Mouse (Mus musculus): Measurements from ENCODE around the gene Ncs1. TPM values are rescaled to one million over a fixed set of nuclear protein-coding genes. Genes with fewer than 3 reads are reported as not detected.

Ncs1 gene
- polyA plus RNA-seq, 1 experiment from 2014 or later, result 45.7 TPM

DNA sequence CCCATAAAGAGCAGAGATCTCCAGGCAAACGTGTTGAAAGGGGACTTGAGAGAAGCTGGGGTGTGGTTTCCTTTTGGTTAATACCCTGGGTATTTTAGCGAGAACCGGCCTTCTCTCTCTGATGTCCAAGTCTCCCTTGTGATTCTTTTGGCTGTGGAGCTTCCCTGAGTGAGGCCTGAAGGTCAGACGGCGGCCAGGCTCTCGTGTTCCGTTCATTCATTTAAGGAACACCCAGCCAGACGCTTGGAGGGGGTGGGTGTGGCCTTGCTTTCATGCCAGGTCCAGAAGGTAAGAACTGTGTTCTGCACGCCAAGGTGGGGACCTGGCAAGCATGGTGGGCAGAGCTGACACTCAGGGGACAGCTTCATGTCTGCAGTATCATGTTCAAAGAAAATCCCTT, 58.6 kb downstream of the Ncs1 start:
- no peaks in the 10 kb centered on the region for H3K9me3 ChIP-seq
- no peak overlapping the region for H3K4me2 ChIP-seq
- 74% methylated on average over 9 of the region's 9 CpGs for WGBS
- no peaks in the 10 kb centered on the region for H3K36me3 ChIP-seq
- no peak overlapping the region for H3K4me3 ChIP-seq
- no peak overlapping the region for H3K9ac ChIP-seq
- 0 out of 2 replicates have a peak, but pooled peaks cover 2% of the 10 kb centered on the region for H3K4me1 ChIP-seq
- ATAC-seq (ENCODE audit: insufficient number of reproducible peaks, insufficient read depth, low FRiP score, low TSS enrichment, low read depth), result no peak
- H3K27ac ChIP-seq, result no peak overlapping the region
- H3K27me3 ChIP-seq, result no peaks in the 10 kb centered on the region

GRCm38 (mm10) chr2:31304801-31305665, 59.4 kb downstream of the Ncs1 start:
- 0 out of 2 replicates have a peak, but pooled peaks cover 2% of the 10 kb centered on the region for H3K27me3 ChIP-seq
- no peak for ATAC-seq (ENCODE audit: insufficient number of reproducible peaks, insufficient read depth, low FRiP score, low TSS enrichment, low read depth)
- H3K9me3 ChIP-seq, result no peaks in the 10 kb centered on the region
- no peaks in the 10 kb centered on the region for H3K4me1 ChIP-seq
- WGBS, result 74% methylated on average over 22 of the region's 22 CpGs
- no peaks in the 10 kb centered on the region for H3K36me3 ChIP-seq
- no peak overlapping the region for H3K4me3 ChIP-seq
- H3K9ac ChIP-seq, result no peak overlapping the region
- H3K27ac ChIP-seq, result no peak overlapping the region
- H3K4me2 ChIP-seq, result no peak overlapping the region

DNA sequence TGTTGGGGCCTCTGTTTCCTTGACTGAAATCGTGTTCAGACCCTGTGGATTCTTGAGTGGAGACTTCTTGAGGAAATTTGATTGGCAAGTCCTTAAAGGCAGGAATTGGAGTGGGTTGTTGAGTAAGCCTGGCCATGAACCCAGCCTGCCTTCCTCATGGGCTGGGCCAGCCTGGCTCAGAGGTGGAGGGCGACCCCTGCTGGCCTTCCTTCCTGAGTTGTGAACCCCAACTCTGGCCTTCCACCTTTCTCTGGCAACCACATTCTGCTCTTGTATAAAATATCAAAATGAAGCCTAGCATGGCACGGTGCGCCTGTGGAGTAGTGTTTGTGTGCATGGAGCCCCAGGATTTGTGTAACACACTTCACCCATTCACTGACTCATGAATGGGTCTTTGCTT, 60.1 kb downstream of the Ncs1 start:
- 45% methylated on average over 4 of the region's 4 CpGs for WGBS
- H3K27ac ChIP-seq, result no peak overlapping the region
- ATAC-seq (ENCODE audit: insufficient number of reproducible peaks, insufficient read depth, low FRiP score, low TSS enrichment, low read depth), result no peak

DNA sequence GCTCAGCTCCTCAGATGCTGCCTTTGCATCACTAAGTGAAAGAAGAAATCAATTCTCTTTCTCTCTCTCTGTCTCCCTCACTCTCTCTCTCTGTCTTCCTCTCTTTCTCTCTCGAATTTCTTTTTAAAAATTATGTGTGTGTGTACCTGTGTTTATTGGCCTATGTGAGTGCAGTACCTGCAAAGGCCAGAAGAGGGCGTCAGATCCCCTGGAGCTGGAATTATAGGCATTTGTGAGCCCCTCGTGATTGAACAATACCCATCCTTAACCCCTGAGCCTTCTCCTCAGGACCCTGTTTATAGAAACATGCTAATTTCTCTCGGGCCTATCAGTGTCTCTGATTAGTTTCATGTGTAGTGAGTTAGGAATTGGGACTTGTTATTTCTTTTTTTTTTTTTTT, 62.6 kb downstream of the Ncs1 start:
- no peak overlapping the region for H3K27ac ChIP-seq

More for the DNA sequence above, 60.1 kb downstream of the Ncs1 start:
- Histone ChIP-seq H3K36me3 (no peaks in the 10 kb centered on the region), H3K4me1 (no peaks in the 10 kb centered on the region), H3K9me3 (no peaks in the 10 kb centered on the region), H3K27me3 (0 out of 2 replicates have a peak, but pooled peaks cover 7% of the 10 kb centered on the region), H3K4me2 (no peak overlapping the region), H3K4me3 (no peak overlapping the region), H3K9ac (no peak overlapping the region)

GRCm38 (mm10) chr2:31309549-31309948, 63.9 kb downstream of the Ncs1 start:
- H3K4me3 ChIP-seq, result no peak overlapping the region
- H3K27ac ChIP-seq, result no peak overlapping the region
- no peaks in the 10 kb centered on the region for H3K9me3 ChIP-seq
- H3K27me3 ChIP-seq, result peaks cover 44% of the 10 kb centered on the region
- H3K4me2 ChIP-seq, result no peak overlapping the region
- H3K9ac ChIP-seq, result no peak overlapping the region
- 71% methylated on average over 15 of the region's 15 CpGs for WGBS
- ATAC-seq (ENCODE audit: insufficient number of reproducible peaks, insufficient read depth, low FRiP score, low TSS enrichment, low read depth), result no peak
- H3K36me3 ChIP-seq, result no peaks in the 10 kb centered on the region
- H3K4me1 ChIP-seq, result peaks cover 7% of the 10 kb centered on the region

More for the DNA sequence above, 62.6 kb downstream of the Ncs1 start:
- H3K4me1 ChIP-seq, result no peaks in the 10 kb centered on the region
- WGBS, result 55% methylated on average over 4 of the region's 4 CpGs
- no peaks in the 10 kb centered on the region for H3K9me3 ChIP-seq
- H3K4me3 ChIP-seq, result no peak overlapping the region
- ATAC-seq (ENCODE audit: insufficient number of reproducible peaks, insufficient read depth, low FRiP score, low TSS enrichment, low read depth), result no peak
- no peaks in the 10 kb centered on the region for H3K36me3 ChIP-seq
- H3K27me3 ChIP-seq, result peaks cover 31% of the 10 kb centered on the region
- H3K4me2 ChIP-seq, result no peak overlapping the region
- H3K9ac ChIP-seq, result no peak overlapping the region

- H3K9me3 ChIP-seq, result no peaks in the 10 kb centered on the region
- peak within 1 kb of the TSS; percentile 47 for H3K4me2 ChIP-seq
- H3K27ac ChIP-seq, result no peak within 1 kb of the TSS
- peaks cover 85% of the 10 kb centered on the region for H3K27me3 ChIP-seq
- peaks cover 9% of the 10 kb centered on the region for H3K4me1 ChIP-seq
- H3K36me3 ChIP-seq, result no peaks in the 10 kb centered on the region
- no peak for ATAC-seq (ENCODE audit: insufficient number of reproducible peaks, insufficient read depth, low FRiP score, low TSS enrichment, low read depth)
- H3K9ac ChIP-seq, result no peak within 1 kb of the TSS
- 3% methylated on average over 29 of the region's 33 CpGs for WGBS
- peak within 1 kb of the TSS; percentile 23 for H3K4me3 ChIP-seq
Measured at GRCm38 (mm10) chr2:31314007-31314465, 68.4 kb downstream of the Ncs1 start, which contains the start of gene Hmcn2. Hmcn2 (plus strand) TSS chr2:31314415.

DNA sequence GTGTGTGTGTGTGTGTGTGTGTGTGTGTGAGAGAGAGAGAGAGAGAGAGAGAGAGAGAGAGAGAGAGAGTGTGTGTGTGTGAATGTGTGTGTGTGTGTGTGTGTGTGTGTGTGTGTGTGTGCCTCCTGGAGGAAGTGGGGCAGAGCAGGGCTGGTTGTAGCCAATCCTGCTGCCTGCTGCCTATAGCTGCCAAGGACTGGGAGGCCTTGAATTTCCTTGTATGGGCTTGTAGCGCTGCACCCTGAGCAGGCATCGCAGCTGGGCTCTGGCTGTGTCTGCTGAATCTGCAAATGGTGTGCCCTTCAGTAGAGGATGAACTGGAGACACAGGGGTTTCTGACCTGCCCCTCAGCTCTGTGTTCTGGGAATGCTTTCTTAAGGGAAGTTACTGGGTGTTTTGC, 72.5 kb downstream of the Ncs1 start:
- Histone ChIP-seq H3K4me3 (no peak overlapping the region), H3K27me3 (peaks cover 55% of the 10 kb centered on the region), H3K36me3 (no peaks in the 10 kb centered on the region), H3K4me1 (peaks cover 9% of the 10 kb centered on the region), H3K27ac (no peak overlapping the region), H3K9ac (no peak overlapping the region), H3K9me3 (no peaks in the 10 kb centered on the region), H3K4me2 (no peak overlapping the region)
- ATAC-seq (ENCODE audit: insufficient number of reproducible peaks, insufficient read depth, low FRiP score, low TSS enrichment, low read depth), result no peak
- WGBS, result 17% methylated on average over 2 of the region's 2 CpGs

DNA sequence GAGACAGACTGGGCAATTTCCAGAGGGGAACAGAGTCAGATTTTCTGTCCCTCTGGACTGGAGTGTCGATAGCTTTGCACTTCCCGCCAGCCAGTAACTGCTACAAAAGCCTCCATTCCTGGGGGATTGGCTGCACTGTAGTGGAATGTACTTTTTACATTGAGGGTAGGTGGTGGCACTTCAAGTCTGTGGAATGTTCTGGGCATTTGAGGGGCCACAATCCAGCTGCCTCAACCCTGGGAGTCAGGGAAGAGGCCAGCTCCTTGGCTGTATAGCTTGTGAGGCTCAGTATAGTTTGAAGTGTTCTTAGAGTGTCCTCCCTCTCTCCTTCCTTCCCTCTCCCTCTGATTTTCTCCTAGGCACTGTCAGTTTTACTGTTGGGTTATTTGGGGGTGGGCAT, 73.6 kb downstream of the Ncs1 start:
- H3K27ac ChIP-seq, result no peak overlapping the region
- peaks cover 6% of the 10 kb centered on the region for H3K4me1 ChIP-seq
- no peaks in the 10 kb centered on the region for H3K36me3 ChIP-seq
- 64% methylated on average over 2 of the region's 2 CpGs for WGBS
- no peak overlapping the region for H3K9ac ChIP-seq
- H3K9me3 ChIP-seq, result no peaks in the 10 kb centered on the region
- peaks cover 44% of the 10 kb centered on the region for H3K27me3 ChIP-seq
- H3K4me2 ChIP-seq, result no peak overlapping the region
- H3K4me3 ChIP-seq, result no peak overlapping the region
- ATAC-seq (ENCODE audit: insufficient number of reproducible peaks, insufficient read depth, low FRiP score, low TSS enrichment, low read depth), result no peak

GRCm38 (mm10) chr2:31327186-31327585, 81.6 kb downstream of the Ncs1 start:
- H3K9ac ChIP-seq, result no peak overlapping the region
- 15% methylated on average over 10 of the region's 10 CpGs for WGBS
- no peaks in the 10 kb centered on the region for H3K9me3 ChIP-seq
- H3K27ac ChIP-seq, result no peak overlapping the region
- no peak for ATAC-seq (ENCODE audit: insufficient number of reproducible peaks, insufficient read depth, low FRiP score, low TSS enrichment, low read depth)
- no peaks in the 10 kb centered on the region for H3K36me3 ChIP-seq
- H3K4me3 ChIP-seq, result no peak overlapping the region
- H3K27me3 ChIP-seq, result no peaks in the 10 kb centered on the region
- 0 out of 2 replicates have a peak, but pooled peaks cover 5% of the 10 kb centered on the region for H3K4me1 ChIP-seq
- H3K4me2 ChIP-seq, result no peak overlapping the region

- no peak overlapping the region for H3K27ac ChIP-seq
- H3K36me3 ChIP-seq, result no peaks in the 10 kb centered on the region
- no peaks in the 10 kb centered on the region for H3K9me3 ChIP-seq
- 50% methylated on average over 12 of the region's 12 CpGs for WGBS
- no peak overlapping the region for H3K4me2 ChIP-seq
- no peak overlapping the region for H3K4me3 ChIP-seq
- H3K4me1 ChIP-seq, result peaks cover 16% of the 10 kb centered on the region
- peaks cover 14% of the 10 kb centered on the region; the same call in 1 of the 2 replicates for H3K27me3 ChIP-seq
- no peak for ATAC-seq (ENCODE audit: insufficient number of reproducible peaks, insufficient read depth, low FRiP score, low TSS enrichment, low read depth)
- H3K9ac ChIP-seq, result no peak overlapping the region
Measured at GRCm38 (mm10) chr2:31337706-31338330, 92.2 kb downstream of the Ncs1 start.

- H3K9ac ChIP-seq, result no peak overlapping the region
- H3K27me3 ChIP-seq, result peaks cover 14% of the 10 kb centered on the region; the same call in 1 of the 2 replicates
- H3K27ac ChIP-seq, result no peak overlapping the region
- WGBS, result 19% methylated on average over 9 of the region's 9 CpGs
- no peak for ATAC-seq (ENCODE audit: insufficient number of reproducible peaks, insufficient read depth, low FRiP score, low TSS enrichment, low read depth)
- peaks cover 16% of the 10 kb centered on the region for H3K4me1 ChIP-seq
- no peaks in the 10 kb centered on the region for H3K36me3 ChIP-seq
- H3K4me2 ChIP-seq, result no peak overlapping the region
- no peaks in the 10 kb centered on the region for H3K9me3 ChIP-seq
- H3K4me3 ChIP-seq, result no peak overlapping the region
Measured at GRCm38 (mm10) chr2:31339826-31340225, 94.2 kb downstream of the Ncs1 start.

All from embryonic facial prominence, embryonic 13.5 days (tissue).